Mouse (Mus musculus) C2C12 (cell line): Measurements from ENCODE around the gene Olfr523.

Source experiments
- CEBPB ChIP-seq: IDR thresholded peaks from one replicate; pipeline ENCODE4 v1.6.1; 2011; ENCODE audit warnings: low read depth, mild to moderate bottlenecking, control low read depth, moderate library complexity
- CTCF ChIP-seq: IDR thresholded peaks from one replicate; pipeline ENCODE4 v1.5.1; 2011; ENCODE audit not compliant: control insufficient read depth, insufficient read depth, insufficient read length
- FOSL1 ChIP-seq: IDR thresholded peaks from one replicate; pipeline ENCODE4 v1.8.0; 2011; ENCODE audit warnings: mild to moderate bottlenecking, low read length; ENCODE audit not compliant: poor library complexity, insufficient read depth, severe bottlenecking
- MAX ChIP-seq: IDR thresholded peaks from one replicate; pipeline ENCODE4 v1.6.1; 2011; ENCODE audit warnings: mild to moderate bottlenecking, control low read depth
- MYOG ChIP-seq: IDR thresholded peaks from one replicate; pipeline ENCODE4 v1.6.1; 2011; ENCODE audit not compliant: control insufficient read depth, insufficient read length; ENCODE audit errors: extremely low read depth
- USF1 ChIP-seq: IDR thresholded peaks from one replicate; pipeline ENCODE4 v1.6.1; 2011; ENCODE audit warnings: low read depth, mild to moderate bottlenecking, control low read depth, moderate library complexity

DNA sequence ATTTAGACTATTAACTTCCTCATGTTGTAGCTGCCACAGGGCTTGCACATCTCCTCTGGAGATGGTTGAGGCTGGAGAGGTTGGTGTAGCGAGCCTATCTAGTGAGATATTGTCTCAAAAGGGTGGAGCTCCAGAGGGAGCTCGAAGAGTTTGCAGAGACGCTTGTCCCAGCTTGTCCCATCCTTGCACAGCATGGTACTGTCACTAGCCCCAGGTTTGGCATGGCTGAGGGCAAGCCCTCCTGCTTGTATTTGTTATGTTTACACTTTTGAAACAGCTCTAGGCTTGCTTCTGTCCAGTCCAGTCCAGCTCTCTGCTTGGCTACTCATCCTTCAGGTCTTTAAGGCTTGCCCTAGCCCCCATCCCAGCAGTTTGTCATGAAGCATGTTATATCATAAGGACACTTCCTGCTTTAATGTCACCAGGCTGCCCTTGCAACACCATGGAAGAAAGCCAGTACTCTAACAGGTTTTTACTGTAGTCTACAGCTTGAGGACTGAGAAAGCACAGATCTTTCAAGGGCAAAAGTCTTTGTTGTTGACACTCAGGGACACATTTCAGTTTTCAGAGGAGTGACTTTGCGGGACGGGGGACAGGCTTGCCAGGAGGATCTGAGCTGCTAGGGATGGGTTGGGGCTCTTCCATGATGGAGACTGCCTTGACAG lies 37.8 kb upstream of the Olfr523 start:
- no peak for TF ChIP-seq CTCF
- TF ChIP-seq MYOG: no peak
- no peak for TF ChIP-seq USF1
- TF ChIP-seq CEBPB: no peak
- no peak for TF ChIP-seq MAX
- no peak for TF ChIP-seq FOSL1
